Comparison of ENCODE assay signal across 8 mouse cellular contexts in the genomic region with DNA sequence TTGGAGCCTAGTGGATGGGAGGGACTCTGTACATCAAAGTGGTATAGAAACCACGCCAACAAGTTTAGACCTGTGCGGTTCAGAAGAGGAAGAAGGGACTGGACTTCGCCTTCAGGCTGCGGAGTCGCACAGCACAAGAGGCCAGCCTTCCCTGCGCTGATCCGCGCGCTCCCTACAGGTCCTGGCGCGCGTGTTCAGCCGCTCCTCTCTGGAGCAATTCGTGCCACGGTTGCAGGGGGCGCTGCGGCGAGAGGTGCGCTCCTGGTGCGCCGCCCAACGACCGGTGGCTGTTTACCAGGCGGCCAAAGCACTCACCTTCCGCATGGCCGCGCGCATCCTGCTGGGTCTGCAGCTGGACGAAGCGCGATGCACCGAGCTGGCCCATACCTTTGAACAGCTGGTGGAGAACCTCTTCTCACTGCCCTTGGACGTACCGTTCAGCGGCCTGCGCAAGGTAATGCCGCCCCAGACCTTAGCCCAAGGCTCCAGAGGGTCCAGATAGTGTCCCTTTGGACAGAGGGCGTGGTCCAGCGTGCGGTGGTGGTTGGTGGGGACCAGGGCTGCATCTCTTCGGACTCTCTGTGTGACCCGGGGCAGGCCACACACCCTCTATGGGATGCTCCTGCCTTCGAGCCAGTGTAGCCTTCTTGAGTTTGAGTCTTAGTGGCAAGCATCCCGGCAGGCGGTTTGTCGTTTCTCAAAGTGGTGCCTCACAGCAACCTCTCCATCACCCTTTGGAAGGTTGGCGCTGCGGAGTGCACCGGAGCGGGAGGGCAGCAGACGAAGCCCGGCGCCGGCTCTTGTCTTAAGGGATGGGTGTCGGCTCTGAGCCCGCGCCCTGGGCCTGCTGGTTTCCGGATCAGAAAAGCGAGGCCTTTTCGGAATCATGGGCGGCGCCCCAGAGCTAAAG. TPM values are rescaled to one million over a fixed set of nuclear protein-coding genes. Genes with fewer than 3 reads are reported as not detected.
A peak's percentile ranks its signal among the peaks of the same experiment; 100 is the strongest.
DNase-seq lines count a peak whose midpoint lies in the region; ATAC-seq and TF ChIP-seq lines count a peak whose summit lies in the region.

No protein-coding gene starts in this region.

- peak; percentile 39; the same call in 1 of the 2 replicates for TF ChIP-seq CTCF in midbrain, postnatal 0 days (IDR thresholded peaks at IDR 0.05)

- no peak overlapping the region; the same call in 1 of the 2 replicates for H3K4me2 ChIP-seq in kidney, embryonic 14.5 days (replicated peaks; ENCODE audit: low read depth, low read length)
- H3K4me2 ChIP-seq in hindbrain, embryonic 11.5 days (replicated peaks; ENCODE audit: low read depth, low read length) = peak overlapping the region; percentile 6; the same call in 1 of the 2 replicates
- H3K4me2 ChIP-seq in midbrain, postnatal 0 days (ENCODE audit: low read depth, low read length, poor library complexity, severe bottlenecking) = no peak overlapping the region

- no peak overlapping the region for H3K9ac ChIP-seq in kidney, embryonic 14.5 days (ENCODE audit: low read depth, low read length)
- H3K9ac ChIP-seq in hindbrain, embryonic 11.5 days (ENCODE audit: low read depth, low read length) = no peak overlapping the region
- no peak overlapping the region for H3K9ac ChIP-seq in midbrain, postnatal 0 days (replicated peaks; ENCODE audit: low read length, poor library complexity, severe bottlenecking)

- peaks cover 95% of the 10 kb centered on the region for H3K27me3 ChIP-seq in kidney, embryonic 14.5 days (ENCODE audit: control insufficient read depth, insufficient read depth, low read length)
- peaks cover 93% of the 10 kb centered on the region for H3K27me3 ChIP-seq in hindbrain, embryonic 11.5 days (ENCODE audit: control insufficient read depth, insufficient read depth, low read length)
- H3K27me3 ChIP-seq in midbrain, postnatal 0 days (ENCODE audit: insufficient read depth, low read length) = peaks cover 86% of the 10 kb centered on the region

- DNase-seq in kidney, postnatal 14 days = no peak
- DNase-seq in embryo, embryonic 10.5 days (ENCODE audit: low spot score) = peak; percentile 70
- DNase-seq in hindbrain, embryonic 11.5 days (ENCODE audit: low spot score) = peak; percentile 62
- DNase-seq in midbrain, postnatal 0 days (ENCODE audit: low spot score) = peak; percentile 9
- no peak for DNase-seq in spleen, postnatal 4 days (ENCODE audit: low spot score in 2 of 2)
- no peak for DNase-seq in frontal cortex, postnatal 10 days (ENCODE audit: low spot score in 2 of 2)

- peak overlapping the region; percentile 13 for H3K4me3 ChIP-seq in kidney, embryonic 14.5 days (ENCODE audit: low read length)
- H3K4me3 ChIP-seq in hindbrain, embryonic 11.5 days (ENCODE audit: low read depth, low read length) = peak overlapping the region; percentile 14; the same call in 1 of the 2 replicates
- H3K4me3 ChIP-seq in midbrain, postnatal 0 days (ENCODE audit: low read depth, low read length) = no peak overlapping the region

- H3K27ac ChIP-seq in kidney, embryonic 14.5 days (ENCODE audit: low read depth, low read length) = no peak overlapping the region
- no peak overlapping the region for H3K27ac ChIP-seq in hindbrain, embryonic 11.5 days (ENCODE audit: low read depth, low read length)
- H3K27ac ChIP-seq in midbrain, postnatal 0 days (ENCODE audit: low read depth, low read length) = no peak overlapping the region

- H3K9me3 ChIP-seq in kidney, embryonic 14.5 days (ENCODE audit: control insufficient read depth, low read length) = no peaks in the 10 kb centered on the region
- no peaks in the 10 kb centered on the region for H3K9me3 ChIP-seq in hindbrain, embryonic 11.5 days (ENCODE audit: control insufficient read depth, low read length)
- H3K9me3 ChIP-seq in midbrain, postnatal 0 days (ENCODE audit: low read length) = no peaks in the 10 kb centered on the region

- no peaks in the 10 kb centered on the region; the same call in 1 of the 2 replicates for H3K4me1 ChIP-seq in kidney, embryonic 14.5 days (ENCODE audit: control insufficient read depth, insufficient read depth, low read length)
- peaks cover 2% of the 10 kb centered on the region; the same call in 1 of the 2 replicates for H3K4me1 ChIP-seq in hindbrain, embryonic 11.5 days (replicated peaks; ENCODE audit: control insufficient read depth, insufficient read depth, low read length)
- H3K4me1 ChIP-seq in midbrain, postnatal 0 days (ENCODE audit: insufficient read depth, low read length) = no peaks in the 10 kb centered on the region

- peak; percentile 61 for ATAC-seq in kidney, embryonic 14.5 days (ENCODE audit: low FRiP score, low TSS enrichment)
- ATAC-seq in hindbrain, embryonic 11.5 days (ENCODE audit: low FRiP score) = no peak
- ATAC-seq in midbrain, postnatal 0 days (ENCODE audit: low FRiP score) = no peak
- ATAC-seq in frontal cortex, adult (ENCODE audit: low TSS enrichment) = no peak

- 3% methylated on average over 62 of the region's 62 CpGs for WGBS in kidney, embryonic 14.5 days
- WGBS in hindbrain, embryonic 11.5 days = 3% methylated on average over 62 of the region's 62 CpGs
- WGBS in midbrain, postnatal 0 days = 9% methylated on average over 62 of the region's 62 CpGs

- no peaks in the 10 kb centered on the region for H3K36me3 ChIP-seq in kidney, embryonic 14.5 days (ENCODE audit: control insufficient read depth, insufficient read depth, low read length)
- H3K36me3 ChIP-seq in hindbrain, embryonic 11.5 days (ENCODE audit: control insufficient read depth, insufficient read depth, low read length) = no peaks in the 10 kb centered on the region
- no peaks in the 10 kb centered on the region for H3K36me3 ChIP-seq in midbrain, postnatal 0 days (ENCODE audit: insufficient read depth, low read length)

RNA-seq across cellular contexts. Expression of a gene that starts 1.8 kb away (rescaled TPM):
- polyA plus RNA-seq in kidney, embryonic 14.5 days (2014; fragmentation: Nextera tagmentation; extraction: Ambion mirVana) = not detected in 2 replicates
- polyA plus RNA-seq in hindbrain, embryonic 11.5 days (2014; fragmentation: Nextera tagmentation; extraction: Ambion mirVana) = 3.4 and 6.1 TPM in 2 replicates
- not detected in 2 replicates for total RNA-seq in midbrain, postnatal 0 days (2014; rRNA removed)
- not detected in 2 replicates for polyA plus RNA-seq in midbrain, postnatal 0 days (2015; fragmentation: Nextera tagmentation; extraction: Ambion mirVana)

RNA-seq across cellular contexts. Expression of a gene that starts 10.4 kb away (rescaled TPM):
- 2.3 and 3.5 TPM in 2 replicates for polyA plus RNA-seq in kidney, embryonic 14.5 days (2014; fragmentation: Nextera tagmentation; extraction: Ambion mirVana)
- polyA plus RNA-seq in hindbrain, embryonic 11.5 days (2014; fragmentation: Nextera tagmentation; extraction: Ambion mirVana) = 16.4 and 19.9 TPM in 2 replicates
- total RNA-seq in midbrain, postnatal 0 days (2014; rRNA removed) = not detected in 2 replicates
- 0.09 and 0.11 TPM in 2 replicates for polyA plus RNA-seq in midbrain, postnatal 0 days (2015; fragmentation: Nextera tagmentation; extraction: Ambion mirVana)

Comparison
In these comparisons a context has a peak if more than half of its experiments do, and no peak if none do; other contexts are left out.
1. DNase-seq: peak in embryo, embryonic 10.5 days (single experiment), hindbrain, embryonic 11.5 days (single experiment) and midbrain, postnatal 0 days (single experiment); none in kidney, postnatal 14 days (single experiment), spleen, postnatal 4 days (0 of 2) and frontal cortex, postnatal 10 days (0 of 2).